Comparison of ENCODE assay signal across 47 mouse cellular contexts in genomic region chr6:41764306-41764705, GRCm38 (mm10). TPM values are rescaled to one million over a fixed set of nuclear protein-coding genes. Genes with fewer than 3 reads are reported as not detected.
"Had no signal": no experiment of that assay in that cellular context is flagged by ENCODE, and none has a peak within 500 bp of the region (broad histone marks: within the 10 kb centered on the region; RNA-seq: fewer than 3 reads in every experiment).

No protein-coding gene starts in this region.

- H3K4me1 ChIP-seq: limb, embryonic 10.5 days; limb, embryonic 12.5 days; limb, embryonic 13.5 days; limb, embryonic 15.5 days; liver, embryonic 12.5 days; liver, embryonic 13.5 days; liver, embryonic 15.5 days; lung, embryonic 15.5 days; midbrain, embryonic 12.5 days; midbrain, embryonic 13.5 days; midbrain, embryonic 15.5 days; neural tube, embryonic 12.5 days had no signal

- DNase-seq: left cerebral cortex, postnatal 4 days; liver; liver, embryonic 13.5 days; liver, postnatal 0 days; lung, adult 18-20 months; lung, adult 2 months; lung, embryonic 14.5 days; lung, postnatal 10 days; lung, postnatal 14 days; lung, postnatal 36 days; lung, postnatal 4 days; midbrain, embryonic 14.5 days had no signal

- H3K27me3 ChIP-seq: limb, embryonic 12.5 days; limb, embryonic 13.5 days; limb, embryonic 15.5 days; liver, embryonic 12.5 days; liver, embryonic 13.5 days; liver, embryonic 15.5 days; lung, embryonic 15.5 days; megakaryocyte, embryonic 14.5 days; midbrain, embryonic 12.5 days; midbrain, embryonic 13.5 days; midbrain, embryonic 15.5 days; neural tube, embryonic 12.5 days had no signal

- H3K4me2 ChIP-seq: limb, embryonic 12.5 days; limb, embryonic 13.5 days; limb, embryonic 15.5 days; liver, embryonic 11.5 days; liver, embryonic 12.5 days; liver, embryonic 13.5 days; liver, embryonic 15.5 days; lung, embryonic 14.5 days; lung, embryonic 15.5 days; midbrain, embryonic 12.5 days; midbrain, embryonic 13.5 days; midbrain, embryonic 15.5 days; neural tube, embryonic 12.5 days had no signal

- H3K36me3 ChIP-seq: limb, embryonic 10.5 days; limb, embryonic 12.5 days; limb, embryonic 13.5 days; limb, embryonic 15.5 days; liver, embryonic 12.5 days; liver, embryonic 13.5 days; liver, embryonic 15.5 days; lung, embryonic 15.5 days; midbrain, embryonic 12.5 days; midbrain, embryonic 13.5 days; midbrain, embryonic 15.5 days; neural tube, embryonic 12.5 days had no signal

- H3K9ac ChIP-seq: limb, embryonic 12.5 days; limb, embryonic 13.5 days; limb, embryonic 15.5 days; liver, embryonic 12.5 days; liver, embryonic 13.5 days; liver, embryonic 14.5 days; liver, embryonic 15.5 days; liver, postnatal 0 days; lung, embryonic 14.5 days; lung, embryonic 15.5 days; midbrain, embryonic 12.5 days; midbrain, embryonic 13.5 days; midbrain, embryonic 15.5 days; neural tube, embryonic 12.5 days had no signal

- H3K4me3 ChIP-seq: left cerebral cortex, adult 2 months; limb, embryonic 10.5 days; limb, embryonic 12.5 days; limb, embryonic 13.5 days; limb, embryonic 15.5 days; liver, embryonic 12.5 days; liver, embryonic 13.5 days; liver, embryonic 15.5 days; lung, embryonic 15.5 days; megakaryocyte, embryonic 14.5 days; midbrain, embryonic 12.5 days; midbrain, embryonic 13.5 days; midbrain, embryonic 15.5 days; myocyte; neural tube, embryonic 12.5 days had no signal

- H3K27ac ChIP-seq: left cerebral cortex, adult 2 months; limb, embryonic 10.5 days; limb, embryonic 12.5 days; limb, embryonic 13.5 days; limb, embryonic 15.5 days; liver, embryonic 12.5 days; liver, embryonic 13.5 days; liver, embryonic 14.5 days; liver, embryonic 15.5 days; lung, embryonic 15.5 days; macrophage; midbrain, embryonic 12.5 days; midbrain, embryonic 13.5 days; midbrain, embryonic 15.5 days; neural tube, embryonic 12.5 days had no signal

- H3K9me3 ChIP-seq: limb, embryonic 10.5 days; limb, embryonic 12.5 days; limb, embryonic 13.5 days; limb, embryonic 15.5 days; liver, embryonic 12.5 days; liver, embryonic 13.5 days; liver, embryonic 15.5 days; lung, embryonic 15.5 days; megakaryocyte, embryonic 14.5 days; midbrain, embryonic 12.5 days; midbrain, embryonic 13.5 days; midbrain, embryonic 15.5 days; neural tube, embryonic 12.5 days had no signal

- ATAC-seq: liver, embryonic 12.5 days; liver, postnatal 0 days; lung, postnatal 0 days; midbrain, embryonic 13.5 days; midbrain, embryonic 15.5 days; midbrain, embryonic 16.5 days had no signal

RNA-seq across cellular contexts. Expression of gene Olfr459, which starts 10.7 kb away (rescaled TPM):
- total RNA-seq: left cerebral cortex, adult 2 months; left cerebral cortex, adult 8-10 months; left cerebral cortex, postnatal 10 days; left cerebral cortex, postnatal 14 days; left cerebral cortex, postnatal 25 days; left cerebral cortex, postnatal 36 days; left cerebral cortex, postnatal 4 days; liver, adult 2 months; megakaryocyte progenitor cell, adult 5-6 weeks; megakaryocyte, adult 5-6 weeks; megakaryocyte-erythroid progenitor cell, adult 5-6 weeks; midbrain, postnatal 0 days; monocyte, adult 5-6 weeks had no signal
- polyA plus RNA-seq: limb, embryonic 10.5 days; limb, embryonic 11.5 days; limb, embryonic 12.5 days; limb, embryonic 13.5 days; limb, embryonic 14.5 days; limb, embryonic 15.5 days; liver, adult 2 months; liver, embryonic 11.5 days; liver, embryonic 12.5 days; liver, embryonic 13.5 days; liver, embryonic 14.5 days; liver, embryonic 15.5 days; liver, embryonic 16.5 days; liver, postnatal 0 days; lung, adult 2 months; lung, embryonic 14.5 days; lung, embryonic 15.5 days; lung, embryonic 16.5 days; lung, postnatal 0 days; macrophage; midbrain, embryonic 12.5 days; midbrain, embryonic 13.5 days; midbrain, embryonic 14.5 days; midbrain, embryonic 15.5 days; midbrain, embryonic 16.5 days; midbrain, postnatal 0 days; myocyte; neural tube, embryonic 11.5 days; neural tube, embryonic 12.5 days had no signal
